Mouse (Mus musculus) liver, embryonic 14.5 days (tissue): Measurements from ENCODE around the gene Ndufaf2. TPM values are rescaled to one million over a fixed set of nuclear protein-coding genes. Genes with fewer than 3 reads are reported as not detected.

Experiments
- ATAC-seq: fragments of 200-750 bp; cut with Nextera tagmentation; 2 replicates; pipeline ENCODE4 v1.8.0; 2017; ENCODE audit warnings: moderate number of reproducible peaks, mild to moderate bottlenecking, moderate library complexity; ENCODE audit not compliant: insufficient read depth
- DNase-seq, 3 experiments: peaks; one replicate each; pipeline ENCODE4 v3.0.0-alpha.2; 2012 to 2013; ENCODE audit warnings: low read depth in 3 of 3, low spot score in 3 of 3
- H3K27ac ChIP-seq: fragments of 300-500 bp; sonication (generic); 2 replicates; pipeline ENCODE4 v1.5.1; 2014; ENCODE audit warnings: moderate library complexity, mild to moderate bottlenecking, control low read depth, inconsistent platforms
- H3K27me3 ChIP-seq: fragments of 300-500 bp; sonication (generic); 2 replicates; pipeline ENCODE4 v1.6.1; 2014; ENCODE audit warnings: mild to moderate bottlenecking, low read length, moderate library complexity; ENCODE audit not compliant: control insufficient read depth, insufficient read depth
- H3K36me3 ChIP-seq: fragments of 300-500 bp; sonication (generic); replicated peaks from 2 replicates; pipeline ENCODE4 v1.6.1; 2014; ENCODE audit warnings: low read depth; ENCODE audit not compliant: control insufficient read depth, insufficient read depth
- H3K4me1 ChIP-seq, 2 experiments: fragments of 200-500 bp in 1 of 2; fragments of 300-500 bp in 1 of 2; sonication (generic) in 1 of 2; replicated peaks; 2 replicates each; pipeline ENCODE4 v1.6.1; 2012 to 2014; ENCODE audit warnings: antibody characterized with exemption in 1 of 2, inconsistent platforms in 1 of 2, low read length in 1 of 2; ENCODE audit not compliant: control insufficient read depth in 2 of 2, insufficient read depth in 2 of 2
- H3K4me2 ChIP-seq: fragments of 300-500 bp; sonication (generic); 2 replicates; pipeline ENCODE4 v1.6.1; 2014; ENCODE audit warnings: low read depth, mild to moderate bottlenecking, control low read depth, moderate library complexity
- H3K4me3 ChIP-seq, 2 experiments: fragments of 200-500 bp in 1 of 2; fragments of 300-500 bp in 1 of 2; sonication (generic) in 1 of 2; 2 replicates each; pipeline ENCODE4 v1.5.1; 2012 to 2014; ENCODE audit warnings: low read depth in 2 of 2, low read length in 2 of 2, mild to moderate bottlenecking in 2 of 2, control low read depth in 1 of 2, inconsistent platforms in 1 of 2, moderate library complexity in 1 of 2; ENCODE audit not compliant: insufficient read depth in 1 of 2
- H3K9ac ChIP-seq: fragments of 300-500 bp; sonication (generic); replicated peaks from 2 replicates; pipeline ENCODE4 v1.6.1; 2014; ENCODE audit warnings: mild to moderate bottlenecking, control low read depth, moderate library complexity
- H3K9me3 ChIP-seq: fragments of 300-500 bp; sonication (generic); 2 replicates; pipeline ENCODE4 v1.6.1; 2016; ENCODE audit warnings: low read length, mixed read lengths; ENCODE audit not compliant: control insufficient read depth
- CTCF ChIP-seq: IDR thresholded peaks from 2 replicates; pipeline ENCODE4 v1.5.1; 2016; ENCODE audit warnings: antibody characterized with exemption, low read depth, control low read depth
- EP300 ChIP-seq: IDR thresholded peaks from 2 replicates; pipeline ENCODE4 v1.6.1; 2016; ENCODE audit warnings: antibody characterized with exemption, low read depth
- WGBS: fragments of 180-500 bp; shearing (Covaris S2); extraction: QIAGEN DNeasy Blood & Tissue Kit; methylation state at CpG from one replicate; pipeline ENCODE4 v1.1.7; 2014; ENCODE audit not compliant: insufficient replicate concordance; 5-methylcytosine and 5-hydroxymethylcytosine counted together
- polyA plus RNA-seq, 2 experiments: library from polyadenylated mRNA; depleted of rRNA in 1 of 2; stranded (reverse) in 1 of 2; unstranded in 1 of 2; fragments of >200 nt; fragmentation: Nextera tagmentation in 1 of 2; extraction: Ambion mirVana in 1 of 2; gene quantifications; 2 replicates each; pipeline versions ENCODE4 v1.2.1 to v1.2.3; 2012 to 2014

Ndufaf2 gene
- polyA plus RNA-seq, 2 experiments = 21.6 to 33.8 TPM

DNA sequence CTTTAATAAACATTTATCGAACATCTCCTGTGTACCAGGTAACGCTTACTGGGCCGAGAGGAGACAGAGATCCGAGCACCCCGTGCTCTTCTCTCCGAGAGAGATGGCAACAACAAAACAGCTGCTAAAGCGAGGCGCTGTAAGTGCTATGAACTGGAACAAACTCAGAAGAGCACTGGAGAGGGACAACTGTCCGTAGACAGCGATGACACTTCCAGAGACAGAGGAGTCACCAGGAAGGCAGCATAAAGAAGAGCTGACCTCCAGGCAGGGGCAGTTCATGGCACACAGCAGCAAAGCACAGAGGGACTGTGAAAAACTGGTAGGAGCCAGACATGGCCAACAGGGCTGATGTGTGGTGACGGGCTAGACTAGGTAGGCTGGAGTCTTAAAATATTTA is 34.3 kb downstream of the Ndufaf2 start:
- Histone ChIP-seq H3K36me3 (no peaks in the 10 kb centered on the region), H3K4me1 (no peaks in the 10 kb centered on the region), H3K9me3 (no peaks in the 10 kb centered on the region), H3K4me3 (no peak overlapping the region), H3K4me2 (no peak overlapping the region), H3K27ac (no peak overlapping the region), H3K9ac (no peak overlapping the region), H3K27me3 (no peaks in the 10 kb centered on the region)
- WGBS = 80% methylated on average over 11 of the region's 11 CpGs
- DNase-seq (no peak), ATAC-seq (no peak)
- TF ChIP-seq CTCF (no peak), EP300 (no peak)

DNA sequence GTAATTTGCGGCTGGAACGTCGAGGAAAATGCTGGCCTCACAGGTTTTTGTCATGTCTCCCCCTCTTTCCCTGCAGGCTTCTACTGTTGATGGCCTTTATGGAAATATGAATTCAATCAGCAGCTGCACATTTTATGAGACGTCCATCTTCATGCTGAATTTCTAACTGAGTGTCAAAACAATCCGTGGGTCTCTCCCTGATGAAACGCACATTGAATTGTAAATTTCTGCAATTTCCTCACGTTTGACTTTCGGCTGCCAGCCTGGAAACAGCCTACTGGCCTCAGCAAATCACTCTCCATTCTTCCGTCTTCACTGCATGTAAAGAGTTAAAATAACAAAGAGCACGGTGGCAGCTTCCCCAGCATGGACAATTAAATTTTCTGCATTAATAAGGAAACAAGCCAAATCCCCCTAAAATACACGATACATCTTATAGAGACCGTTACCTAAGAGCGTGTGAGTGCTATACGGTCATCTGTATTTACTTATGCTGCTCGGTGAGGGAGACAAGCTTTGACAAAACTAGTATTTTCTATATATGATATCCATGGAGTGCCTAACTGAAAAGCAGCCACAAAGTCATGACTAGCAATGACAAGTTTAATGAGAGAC is 35.2 kb downstream of the Ndufaf2 start:
- no peak overlapping the region for H3K9ac ChIP-seq
- no peak for TF ChIP-seq CTCF
- no peak for TF ChIP-seq EP300
- H3K4me2 ChIP-seq = no peak overlapping the region
- H3K4me3 ChIP-seq = no peak overlapping the region
- no peak for DNase-seq
- H3K4me1 ChIP-seq = no peaks in the 10 kb centered on the region
- H3K36me3 ChIP-seq = no peaks in the 10 kb centered on the region
- no peaks in the 10 kb centered on the region for H3K27me3 ChIP-seq
- 81% methylated on average over 15 of the region's 15 CpGs for WGBS
- no peak for ATAC-seq
- no peaks in the 10 kb centered on the region for H3K9me3 ChIP-seq
- H3K27ac ChIP-seq = no peak overlapping the region

DNA sequence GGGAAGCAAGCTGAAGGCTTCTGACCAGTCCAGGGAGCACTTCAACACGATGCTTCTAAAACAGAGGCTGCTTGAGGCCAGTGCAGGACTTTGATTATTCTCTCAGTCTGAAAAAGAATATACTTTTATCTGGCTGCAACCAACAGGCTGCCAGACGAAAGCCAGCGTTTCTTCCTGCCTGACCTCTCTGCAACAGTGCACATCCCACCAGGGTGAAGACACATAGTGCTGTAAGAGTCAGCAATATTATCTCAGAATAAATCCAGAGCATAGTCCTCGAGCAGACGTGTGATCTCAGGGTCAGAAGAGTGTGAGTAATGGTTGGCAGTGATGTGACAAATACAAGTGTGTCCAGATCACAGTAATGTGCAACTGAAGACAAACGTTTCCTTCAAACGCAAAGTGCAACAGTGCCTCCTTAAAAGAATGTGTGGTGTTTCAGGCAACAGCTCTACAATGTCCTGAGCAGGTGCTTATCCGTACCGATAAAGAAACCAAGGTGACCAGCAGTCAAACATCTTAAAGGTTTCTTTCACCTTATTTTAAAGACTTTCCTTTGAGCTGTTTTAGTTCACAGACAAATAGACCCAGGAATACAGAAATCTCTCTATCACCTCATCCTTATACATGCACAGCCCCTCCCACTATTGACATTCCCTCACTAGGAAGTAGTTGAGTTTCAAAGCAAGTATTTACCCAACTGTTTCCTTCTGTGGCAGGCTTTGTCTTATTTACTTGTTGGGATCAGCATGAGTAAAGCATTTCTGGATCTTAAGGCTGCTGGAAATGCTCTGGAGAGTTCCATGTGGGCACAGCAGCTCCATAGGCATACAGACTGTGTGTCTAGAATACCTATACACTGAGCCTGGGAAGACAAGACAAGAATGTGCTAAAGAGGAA is 38.8 kb downstream of the Ndufaf2 start:
- Histone ChIP-seq H3K27me3 (no peaks in the 10 kb centered on the region), H3K4me1 (no peaks in the 10 kb centered on the region), H3K36me3 (no peaks in the 10 kb centered on the region), H3K27ac (no peak overlapping the region), H3K4me3 (no peak overlapping the region), H3K4me2 (no peak overlapping the region), H3K9me3 (no peaks in the 10 kb centered on the region), H3K9ac (no peak overlapping the region)
- ATAC-seq = no peak
- no peak for TF ChIP-seq CTCF
- no peak for TF ChIP-seq EP300
- 64% methylated on average over 9 of the region's 9 CpGs for WGBS
- no peak for DNase-seq

DNA sequence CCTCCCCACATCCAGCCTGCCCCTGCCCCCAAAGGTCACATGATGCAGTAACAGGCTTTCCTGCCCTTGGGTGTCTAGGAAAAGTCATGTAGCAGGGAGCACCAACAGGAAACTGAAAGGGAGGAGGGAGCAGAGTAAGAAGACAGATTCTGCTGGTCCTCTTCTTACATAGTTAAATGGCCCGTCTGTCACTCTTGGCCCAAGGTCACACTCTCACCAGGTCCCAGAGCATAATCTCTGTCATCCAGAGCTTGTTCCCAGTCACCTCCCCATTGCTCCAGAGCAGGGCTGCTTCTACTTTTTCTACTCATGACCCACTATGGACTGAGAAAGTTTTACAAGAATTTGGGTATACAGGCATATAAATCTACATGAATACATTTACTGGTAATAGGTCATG is 40.2 kb downstream of the Ndufaf2 start:
- Histone ChIP-seq H3K27me3 (no peaks in the 10 kb centered on the region), H3K4me3 (no peak overlapping the region), H3K36me3 (no peaks in the 10 kb centered on the region), H3K4me2 (no peak overlapping the region), H3K4me1 (no peaks in the 10 kb centered on the region), H3K9ac (no peak overlapping the region), H3K9me3 (no peaks in the 10 kb centered on the region), H3K27ac (no peak overlapping the region)
- WGBS = 65% methylated on average over 1 of the region's 1 CpGs
- ATAC-seq (no peak), DNase-seq (no peak)
- TF ChIP-seq CTCF (no peak), EP300 (no peak)

DNA sequence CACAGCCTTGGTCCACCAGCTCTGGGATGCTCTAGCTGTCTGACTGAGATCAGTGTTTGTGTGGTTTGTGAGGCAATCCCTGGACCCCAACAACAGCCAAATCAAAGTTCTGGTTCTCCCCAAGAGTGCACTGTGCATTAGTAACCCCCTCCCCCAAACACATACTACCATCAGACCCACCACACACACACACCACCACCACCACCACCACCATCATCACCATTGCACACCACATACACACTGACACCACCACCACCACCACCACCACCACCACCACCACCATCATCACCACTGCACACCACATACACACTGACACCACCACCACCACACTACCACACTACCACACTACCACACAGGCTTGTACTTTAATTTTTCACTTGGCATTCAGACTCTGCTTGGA is 40.8 kb downstream of the Ndufaf2 start:
- TF ChIP-seq EP300 (no peak), CTCF (no peak)
- Histone ChIP-seq H3K27ac (no peak overlapping the region), H3K4me3 (no peak overlapping the region), H3K9ac (no peak overlapping the region), H3K4me1 (no peaks in the 10 kb centered on the region), H3K9me3 (no peaks in the 10 kb centered on the region), H3K36me3 (no peaks in the 10 kb centered on the region), H3K4me2 (no peak overlapping the region), H3K27me3 (no peaks in the 10 kb centered on the region)
- DNase-seq = no peak
- no peak for ATAC-seq
